Mouse (Mus musculus): Measurements from ENCODE around the gene Dpp7. TPM values are rescaled to one million over a fixed set of nuclear protein-coding genes. Genes with fewer than 3 reads are reported as not detected.

Gene Dpp7
- 36.0 and 37.3 TPM in 2 replicates for polyA plus RNA-seq (2012; rRNA removed)

- no peak for DNase-seq (ENCODE audit: low spot score)
Measured at GRCm38 (mm10) chr2:25356208-25357079, at the start of gene Dpp7. Dpp7 (minus strand) TSS chr2:25356359.

- no peak for DNase-seq (ENCODE audit: low spot score)
Measured at GRCm38 (mm10) chr2:25403994-25404393, 47.8 kb upstream of the Dpp7 start.

- peak; percentile 56 for DNase-seq (ENCODE audit: low spot score)
Measured at GRCm38 (mm10) chr2:25402972-25403601, 46.9 kb upstream of the Dpp7 start.

- no peak for DNase-seq (ENCODE audit: low spot score)
Measured at GRCm38 (mm10) chr2:25402377-25402971, 46.3 kb upstream of the Dpp7 start.

GRCm38 (mm10) chr2:25400764-25401163 lies 44.6 kb upstream of the Dpp7 start:
- no peak for DNase-seq (ENCODE audit: low spot score)

GRCm38 (mm10) chr2:25400291-25400690 lies 44.1 kb upstream of the Dpp7 start:
- no peak for DNase-seq (ENCODE audit: low spot score)

GRCm38 (mm10) chr2:25399051-25399450 lies 42.9 kb upstream of the Dpp7 start, which contains the start of gene Npdc1:
Npdc1 (plus strand) TSS chr2:25399351.
- no peak for DNase-seq (ENCODE audit: low spot score)

GRCm38 (mm10) chr2:25398065-25398464 lies 41.9 kb upstream of the Dpp7 start:
- DNase-seq (ENCODE audit: low spot score) = no peak

GRCm38 (mm10) chr2:25397010-25397409 lies 40.9 kb upstream of the Dpp7 start:
- DNase-seq (ENCODE audit: low spot score) = no peak

- DNase-seq (ENCODE audit: low spot score) = no peak
Measured at GRCm38 (mm10) chr2:25396597-25396983, 40.4 kb upstream of the Dpp7 start.

GRCm38 (mm10) chr2:25395721-25396596 lies 39.8 kb upstream of the Dpp7 start, which contains the start of gene Entpd2:
Entpd2 (plus strand) TSS chr2:25395874.
- DNase-seq (ENCODE audit: low spot score) = peak; percentile 60

GRCm38 (mm10) chr2:25394281-25395221 lies 38.4 kb upstream of the Dpp7 start:
- DNase-seq (ENCODE audit: low spot score) = no peak

- no peak for DNase-seq (ENCODE audit: low spot score)
Measured at GRCm38 (mm10) chr2:25391266-25391665, 35.1 kb upstream of the Dpp7 start.

- DNase-seq (ENCODE audit: low spot score) = no peak
Measured at GRCm38 (mm10) chr2:25384492-25384891, 28.3 kb upstream of the Dpp7 start.

- no peak for DNase-seq (ENCODE audit: low spot score)
Measured at GRCm38 (mm10) chr2:25376589-25376988, 20.4 kb upstream of the Dpp7 start.

- no peak for DNase-seq (ENCODE audit: low spot score)
Measured at GRCm38 (mm10) chr2:25373431-25373830, 17.3 kb upstream of the Dpp7 start.

GRCm38 (mm10) chr2:25372644-25373391 lies 16.7 kb upstream of the Dpp7 start:
- no peak for DNase-seq (ENCODE audit: low spot score)

GRCm38 (mm10) chr2:25371764-25372643 lies 15.8 kb upstream of the Dpp7 start, which contains the start of gene Sapcd2:
Sapcd2 (plus strand) TSS chr2:25372321.
- peak; percentile 61 for DNase-seq (ENCODE audit: low spot score)

GRCm38 (mm10) chr2:25369996-25370395 lies 13.8 kb upstream of the Dpp7 start:
- no peak for DNase-seq (ENCODE audit: low spot score)
